Mouse (Mus musculus): ENCODE data around the gene Fryl.

Gene Fryl

GRCm38 (mm10) chr5:73257096-73257495 lies 677 bp upstream of the Fryl start:
- no peak for DNase-seq (ENCODE audit: low spot score)

GRCm38 (mm10) chr5:73255321-73256251 lies 833 bp downstream of the Fryl start:
- DNase-seq (ENCODE audit: low spot score) = peak; percentile 54

- peak; percentile 57 for DNase-seq (ENCODE audit: low spot score)
Observed at GRCm38 (mm10) chr5:73254660-73255059, 1.8 kb downstream of the Fryl start.

DNA sequence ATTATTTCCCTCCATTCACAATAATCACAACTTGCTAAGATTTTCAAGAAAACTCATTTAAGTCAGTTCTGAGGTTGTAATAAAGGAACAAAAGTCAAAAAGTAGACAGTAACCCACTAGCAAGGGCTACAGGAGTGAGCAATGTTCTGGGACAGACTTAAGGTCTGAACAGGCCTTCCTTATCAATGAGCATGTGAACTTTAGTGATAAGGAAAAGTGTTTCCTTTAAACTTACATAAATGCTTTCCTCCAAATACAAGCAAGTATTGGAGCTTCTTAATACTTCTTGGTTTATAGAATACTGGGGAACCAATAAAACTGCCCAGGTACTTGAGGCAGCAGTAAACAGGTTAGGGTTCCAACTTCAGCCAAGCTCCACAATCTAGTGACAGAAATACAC lies 3.7 kb downstream of the Fryl start:
- DNase-seq (ENCODE audit: low spot score) = peak; percentile 47

DNA sequence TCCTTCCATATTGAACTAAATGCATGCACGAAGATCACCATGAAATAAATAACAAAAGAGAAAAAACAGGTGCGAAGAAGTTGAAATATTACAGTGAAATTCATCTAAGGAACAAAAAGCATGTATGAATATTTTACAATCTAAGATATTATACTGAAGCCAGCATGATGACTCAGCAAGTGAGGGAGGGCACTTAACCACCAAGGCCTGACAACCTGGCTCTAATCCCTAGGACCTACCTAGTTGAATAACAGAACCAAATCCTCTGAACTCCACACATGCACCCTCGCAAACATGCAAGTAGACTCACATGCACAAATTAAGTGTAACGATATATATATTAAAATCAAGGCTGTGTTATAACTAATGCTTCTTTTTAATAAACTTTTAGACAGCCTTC lies 7.1 kb downstream of the Fryl start:
- DNase-seq (ENCODE audit: low spot score) = no peak

- no peak for DNase-seq (ENCODE audit: low spot score)
Observed at GRCm38 (mm10) chr5:73248211-73248610, 8.2 kb downstream of the Fryl start.

DNA sequence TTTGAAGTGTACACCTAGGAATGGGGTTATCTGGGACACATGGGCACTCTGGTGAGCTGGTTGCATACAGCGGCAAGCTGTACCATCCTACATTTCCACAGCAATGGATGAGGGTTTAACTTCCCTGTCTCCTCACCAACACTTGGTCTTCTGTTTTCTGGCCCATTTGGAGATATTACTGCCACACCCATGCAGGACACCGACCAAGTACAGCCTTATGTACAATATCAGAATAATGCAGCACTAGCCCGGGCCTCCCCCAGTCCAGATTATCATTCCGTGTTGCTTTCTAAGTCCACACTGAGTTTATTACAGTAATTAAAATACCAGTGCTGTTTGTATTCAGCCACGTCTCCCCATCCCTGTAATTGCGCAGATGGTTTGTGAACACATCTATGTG lies 10.0 kb downstream of the Fryl start:
- peak; percentile 43 for DNase-seq (ENCODE audit: low spot score)

- DNase-seq (ENCODE audit: low spot score) = no peak
Observed at GRCm38 (mm10) chr5:73244403-73244802, 12.0 kb downstream of the Fryl start.

GRCm38 (mm10) chr5:73241966-73242365 lies 14.5 kb downstream of the Fryl start:
- no peak for DNase-seq (ENCODE audit: low spot score)

- no peak for DNase-seq (ENCODE audit: low spot score)
Observed at GRCm38 (mm10) chr5:73241332-73241731, 15.1 kb downstream of the Fryl start.

GRCm38 (mm10) chr5:73240391-73240790 lies 16.0 kb downstream of the Fryl start:
- DNase-seq (ENCODE audit: low spot score) = no peak

- no peak for DNase-seq (ENCODE audit: low spot score)
Observed at GRCm38 (mm10) chr5:73236894-73237334, 19.5 kb downstream of the Fryl start.

- DNase-seq (ENCODE audit: low spot score) = no peak
Observed at GRCm38 (mm10) chr5:73235201-73235600, 21.2 kb downstream of the Fryl start.

GRCm38 (mm10) chr5:73233018-73233881 lies 23.2 kb downstream of the Fryl start:
- no peak for DNase-seq (ENCODE audit: low spot score)

DNA sequence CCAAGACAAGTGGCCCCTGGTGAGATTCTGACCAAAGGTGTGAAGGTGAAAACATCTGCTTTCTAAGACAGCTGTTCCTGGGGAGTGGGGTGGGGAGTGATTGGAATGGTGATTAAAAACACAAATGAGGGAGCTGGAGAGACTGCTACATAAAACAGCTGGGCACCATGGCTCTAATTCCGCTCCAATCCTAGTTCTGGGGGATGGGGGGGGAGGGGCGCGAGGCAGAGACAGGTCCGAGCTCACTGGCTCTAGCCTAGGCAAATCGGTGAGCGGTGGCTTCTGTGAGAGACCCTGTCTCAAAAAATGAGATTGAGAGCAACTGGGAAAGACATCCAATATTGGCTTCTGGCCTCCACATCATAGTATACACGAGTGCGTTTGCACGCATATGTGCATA lies 24.2 kb downstream of the Fryl start:
- DNase-seq (ENCODE audit: low spot score) = no peak

- no peak for DNase-seq (ENCODE audit: low spot score)
Observed at GRCm38 (mm10) chr5:73231835-73232234, 24.6 kb downstream of the Fryl start.

GRCm38 (mm10) chr5:73230171-73230570 lies 26.2 kb downstream of the Fryl start:
- DNase-seq (ENCODE audit: low spot score) = no peak

- no peak for DNase-seq (ENCODE audit: low spot score)
Observed at GRCm38 (mm10) chr5:73229467-73229866, 27.0 kb downstream of the Fryl start.

DNA sequence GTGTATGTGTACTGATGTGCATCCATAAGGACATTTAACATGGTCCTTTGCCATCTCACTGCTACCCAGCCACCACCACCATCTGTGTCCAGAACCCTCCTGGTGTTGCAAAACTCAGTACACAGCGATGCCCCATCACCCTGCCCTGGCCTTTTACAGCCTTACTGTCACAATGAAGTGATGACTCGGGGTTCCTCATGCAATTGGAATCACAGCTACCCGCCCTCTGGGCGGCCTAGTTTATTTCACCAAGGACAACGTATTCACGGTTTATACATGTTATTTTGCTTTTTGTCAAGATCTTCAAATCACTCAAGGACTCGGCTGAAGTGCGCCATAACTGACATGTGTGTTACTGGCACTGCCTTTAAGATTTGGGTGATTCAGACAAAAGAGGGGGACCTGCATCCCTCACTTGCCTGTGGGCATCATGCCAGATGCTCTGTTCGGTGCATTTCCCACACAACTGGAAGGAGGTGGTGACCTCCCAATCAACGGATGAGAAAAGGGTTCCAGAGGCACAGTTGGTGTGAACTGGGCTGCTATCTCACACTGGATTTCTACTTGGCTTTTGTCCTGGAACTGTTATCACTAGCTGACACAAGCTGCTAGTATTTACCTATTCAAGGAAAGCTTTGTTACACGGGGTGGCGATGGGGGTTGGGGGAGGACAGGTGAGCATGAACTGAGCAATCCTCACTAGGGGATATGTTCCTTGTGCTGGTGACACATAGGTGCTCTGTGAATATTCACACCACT lies 27.9 kb downstream of the Fryl start:
- no peak for DNase-seq (ENCODE audit: low spot score)

DNA sequence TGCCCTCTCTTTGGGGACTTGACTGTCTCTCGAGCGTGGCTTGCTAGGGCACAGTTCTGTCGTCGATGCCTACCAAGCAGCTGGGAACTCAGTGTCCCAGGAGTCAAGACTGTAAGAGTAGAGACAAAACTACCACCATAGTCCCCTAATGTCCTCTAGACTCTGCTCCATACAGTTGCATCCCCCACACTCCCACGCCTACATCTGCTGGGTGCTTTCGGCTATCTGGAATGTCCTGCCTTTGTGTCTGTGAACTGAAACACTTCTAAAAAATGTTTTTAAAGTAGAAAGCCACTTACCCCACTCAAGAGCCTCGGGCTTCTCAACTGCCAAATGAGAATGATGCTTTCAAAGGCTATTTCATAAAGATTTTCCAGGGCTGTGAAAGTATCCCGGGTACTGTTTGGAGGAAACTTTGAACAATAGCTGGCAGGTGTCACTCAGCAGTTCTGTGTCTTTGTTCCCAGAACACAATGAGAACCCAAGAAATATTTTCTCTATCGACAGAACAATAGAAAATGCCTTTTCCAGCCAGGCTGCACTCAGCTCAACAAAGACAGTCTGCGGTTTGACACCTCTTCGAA lies 28.8 kb downstream of the Fryl start:
- DNase-seq (ENCODE audit: low spot score) = no peak

DNA sequence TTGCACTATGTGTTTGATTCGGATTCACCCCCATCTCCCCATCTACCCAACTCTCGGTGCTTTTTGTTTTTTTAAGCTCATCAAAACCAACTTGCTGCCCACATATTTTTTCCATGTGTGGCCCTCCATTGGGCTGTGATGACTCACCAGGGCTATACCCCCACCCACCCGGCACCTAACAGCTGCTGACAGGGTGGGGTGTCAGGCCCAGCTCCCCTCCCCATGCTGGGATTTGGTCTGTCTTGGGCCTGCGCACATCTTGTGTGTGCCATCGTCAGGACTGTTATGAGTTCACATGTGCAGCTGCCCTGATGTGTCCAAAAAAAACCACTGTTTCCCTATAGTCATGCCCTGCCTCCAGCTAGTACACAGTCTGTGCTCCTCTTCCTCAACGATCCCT lies 33.4 kb downstream of the Fryl start:
- DNase-seq (ENCODE audit: low spot score) = no peak

DNA sequence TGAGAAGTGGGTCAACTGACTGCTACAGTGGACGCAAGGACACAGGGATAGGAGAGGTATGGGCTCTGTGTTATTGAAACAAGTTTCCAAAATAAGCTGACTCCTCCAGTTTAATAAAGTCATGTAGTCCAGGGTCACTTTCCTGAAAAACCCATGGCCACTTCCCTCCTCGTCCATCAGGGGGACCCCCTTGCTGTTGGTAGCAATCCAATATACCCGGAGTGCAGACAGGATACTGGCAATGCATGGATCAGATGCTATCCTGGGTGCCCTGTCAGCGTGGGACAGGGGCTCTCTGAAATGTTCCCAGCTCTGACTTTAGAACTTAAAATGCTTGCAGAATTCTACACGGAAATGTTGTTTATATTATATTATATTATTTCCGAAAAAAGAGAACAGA lies 34.0 kb downstream of the Fryl start:
- no peak for DNase-seq (ENCODE audit: low spot score)

Data from c-Kit-positive CD71-positive TER-119-positive erythroid progenitor cells, embryonic 14.5 days (primary cell).